Mouse (Mus musculus): ENCODE results near the gene Dnajc13.

Dnajc13 gene

DNA sequence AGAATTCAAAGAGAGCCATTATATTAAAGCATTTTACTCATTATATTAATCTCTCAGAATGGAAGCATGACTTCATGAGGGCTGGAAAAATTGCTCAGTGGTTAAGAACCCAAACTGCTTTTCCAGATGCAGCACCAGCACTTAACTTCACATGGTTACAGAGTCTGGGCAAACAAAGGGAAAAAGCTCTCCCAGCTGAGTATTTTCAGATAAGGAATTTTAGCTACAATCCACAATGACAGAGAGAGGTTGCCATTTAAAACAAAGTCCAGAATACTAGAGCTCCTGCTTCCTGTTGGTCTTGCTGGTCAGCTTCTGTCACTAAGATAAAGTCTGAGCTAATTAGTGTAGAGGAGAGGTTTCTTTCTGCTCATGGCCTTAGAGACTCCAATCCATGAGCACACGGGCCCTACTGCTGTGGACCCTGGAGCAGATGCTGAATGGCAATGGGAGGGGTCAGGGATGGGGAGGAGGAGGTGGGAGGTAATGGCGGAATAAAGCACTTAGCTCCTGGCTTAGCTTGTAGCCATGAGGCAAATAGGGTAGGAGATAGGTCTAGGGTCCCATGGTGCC lies 154.1 kb downstream of the Dnajc13 start:
- peak; percentile 93 for DNase-seq

DNA sequence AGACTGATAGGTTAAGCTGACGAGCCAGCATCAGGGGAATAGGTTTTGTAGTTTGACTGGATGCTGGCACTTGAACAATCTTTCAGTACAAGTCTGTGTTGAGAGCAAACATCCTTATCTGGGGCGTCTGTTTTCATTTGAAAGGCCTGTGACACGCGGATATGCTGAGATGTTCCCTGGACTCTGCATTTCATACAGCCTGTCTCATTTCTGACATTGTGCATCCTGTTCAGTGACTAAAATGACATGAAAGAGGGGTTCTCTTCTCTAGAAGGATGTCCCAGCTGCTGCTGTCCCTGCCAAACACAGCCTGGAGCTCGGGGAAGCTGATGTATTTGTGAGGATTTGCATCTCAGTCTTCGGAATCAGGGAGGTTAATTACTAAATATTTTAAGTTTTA lies 155.2 kb downstream of the Dnajc13 start:
- peak; percentile 93 for DNase-seq

- peak; percentile 87 for DNase-seq
These were observed 155.8 kb downstream of the Dnajc13 start for GRCm38 (mm10) chr9:104106930-104107329.

DNA sequence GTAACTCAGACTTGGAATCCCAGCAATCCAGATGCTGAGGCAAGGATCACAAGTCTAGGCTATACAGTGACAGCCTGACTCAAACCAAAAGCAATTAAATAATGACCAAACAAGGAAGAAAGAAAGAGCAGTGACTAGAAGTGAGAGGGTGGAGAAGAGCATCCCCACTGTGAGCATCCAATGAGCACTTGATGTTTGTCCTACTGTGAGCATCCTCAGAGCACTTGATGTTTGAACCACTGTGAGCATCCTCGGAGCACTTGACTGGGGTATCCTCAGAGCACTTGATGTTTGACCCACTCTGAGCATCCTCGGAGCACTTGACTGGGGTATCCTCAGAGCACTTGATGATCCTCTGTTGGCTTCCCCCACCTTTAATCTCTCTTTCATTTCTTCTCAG lies 157.7 kb downstream of the Dnajc13 start:
- no peak for DNase-seq

GRCm38 (mm10) chr9:104102901-104103300 lies 159.8 kb downstream of the Dnajc13 start:
- DNase-seq, result no peak

DNA sequence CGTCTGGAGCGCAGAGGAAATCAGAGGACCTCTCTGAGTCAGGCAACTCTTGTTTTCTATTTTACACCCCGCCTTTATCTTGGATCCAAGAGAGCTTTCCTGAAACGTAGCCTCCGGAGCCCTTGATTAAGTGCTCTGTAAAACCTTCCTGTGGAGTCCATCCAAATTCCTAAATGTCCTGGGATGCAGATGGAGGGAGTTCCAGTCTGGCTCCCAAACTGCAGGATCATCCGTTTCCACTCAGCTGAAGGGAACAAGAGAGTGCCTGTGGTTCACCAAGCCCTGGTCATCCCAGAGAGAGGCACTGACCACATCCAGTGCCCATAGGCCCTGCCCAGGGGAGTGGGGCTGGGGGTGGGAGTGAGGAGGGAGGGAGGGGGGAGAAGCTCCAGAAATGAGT lies 160.4 kb downstream of the Dnajc13 start:
- peak; percentile 96 for DNase-seq

DNA sequence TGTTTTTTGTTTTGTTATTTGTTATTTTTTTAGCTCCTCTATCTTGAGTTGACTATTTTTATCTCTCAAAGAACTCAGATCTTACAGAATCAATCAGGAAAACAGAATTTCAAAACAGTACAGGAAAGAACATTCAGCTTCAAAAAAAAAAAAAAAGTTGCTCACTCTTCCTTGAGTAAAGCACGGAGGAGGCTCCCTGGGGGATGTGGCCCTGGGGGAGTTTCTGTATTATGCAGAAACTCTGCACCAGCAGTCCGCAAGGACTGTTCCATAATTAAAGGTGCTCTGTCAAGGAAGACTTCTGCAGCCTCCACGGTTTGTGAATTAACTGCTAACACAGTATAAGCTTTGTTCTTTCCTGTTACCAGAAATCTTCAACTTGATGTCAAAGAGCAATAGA lies 161.3 kb downstream of the Dnajc13 start:
- DNase-seq, result no peak

Measured in heart, adult 11 months (tissue).